ENCODE assay signal across 10 mouse cellular contexts in the genomic region with DNA sequence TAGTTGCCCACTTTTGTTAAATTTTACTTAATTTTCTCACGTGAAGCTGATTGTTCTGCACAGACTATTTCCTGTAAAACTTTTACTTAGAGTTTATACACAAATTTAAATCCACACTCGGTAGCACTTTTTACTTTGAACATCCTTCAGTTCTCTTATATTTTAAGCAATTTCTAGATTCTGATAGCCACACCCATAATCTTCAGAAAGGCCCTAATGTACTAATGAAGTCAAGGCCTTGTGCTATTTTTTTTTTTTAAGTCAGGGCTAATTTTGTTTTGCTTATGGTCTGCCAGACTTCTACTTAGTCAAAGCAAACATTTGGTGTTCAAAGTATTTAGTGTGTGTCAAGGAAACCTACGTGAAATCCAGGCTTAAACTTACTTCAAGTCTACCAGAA. TPM values are rescaled to one million over a fixed set of nuclear protein-coding genes. Genes with fewer than 3 reads are reported as not detected.
DNase-seq lines count a peak whose midpoint lies in the region; ATAC-seq and TF ChIP-seq lines count a peak whose summit lies in the region.
"Had no signal": no experiment of that assay in that cellular context is flagged by ENCODE, and none has a peak within 500 bp of the region (broad histone marks: within the 10 kb centered on the region; RNA-seq: fewer than 3 reads in every experiment).

No protein-coding gene starts in this region.

- H3K27ac ChIP-seq in heart, embryonic 13.5 days (replicated peaks) = peak overlapping the region; percentile 96
- H3K27ac ChIP-seq in heart, embryonic 12.5 days (ENCODE audit: poor library complexity, severe bottlenecking) = no peak overlapping the region
- peak overlapping the region; percentile 97 for H3K27ac ChIP-seq in lung, embryonic 14.5 days (ENCODE audit: low read depth)
- peak overlapping the region; percentile 95; the same call in 1 of the 2 replicates for H3K27ac ChIP-seq in embryonic facial prominence, embryonic 13.5 days
- peak overlapping the region; percentile 45; the same call in 1 of the 2 replicates for H3K27ac ChIP-seq in midbrain, embryonic 14.5 days (replicated peaks; ENCODE audit: low read depth, low read length)

- H3K4me1 ChIP-seq in heart, embryonic 13.5 days = peaks cover 16% of the 10 kb centered on the region; the same call in 1 of the 2 replicates
- H3K4me1 ChIP-seq in heart, embryonic 12.5 days (replicated peaks) = no peaks in the 10 kb centered on the region
- no peaks in the 10 kb centered on the region for H3K4me1 ChIP-seq in lung, embryonic 14.5 days (ENCODE audit: insufficient read depth)
- H3K4me1 ChIP-seq in embryonic facial prominence, embryonic 13.5 days = peaks cover 10% of the 10 kb centered on the region; the same call in 1 of the 2 replicates
- H3K4me1 ChIP-seq in midbrain, embryonic 14.5 days (ENCODE audit: control insufficient read depth, insufficient read depth, low read length) = no peaks in the 10 kb centered on the region

- DNase-seq in lung, embryonic 14.5 days = no peak
- no peak for DNase-seq in lung, postnatal 10 days
- DNase-seq in midbrain, embryonic 14.5 days = no peak
- DNase-seq in gastrocnemius, postnatal 4 days (ENCODE audit: low spot score in 2 of 2) = no peak
- no peak for DNase-seq in cerebellum, adult 18-20 months
- DNase-seq: cerebellum, adult 8-10 months; liver, embryonic 13.5 days had no signal

- no peaks in the 10 kb centered on the region for H3K9me3 ChIP-seq in heart, embryonic 13.5 days
- no peaks in the 10 kb centered on the region for H3K9me3 ChIP-seq in heart, embryonic 12.5 days (replicated peaks)
- no peaks in the 10 kb centered on the region for H3K9me3 ChIP-seq in lung, embryonic 14.5 days (ENCODE audit: low read depth, low read length)
- no peaks in the 10 kb centered on the region for H3K9me3 ChIP-seq in embryonic facial prominence, embryonic 13.5 days
- H3K9me3 ChIP-seq in midbrain, embryonic 14.5 days (ENCODE audit: control insufficient read depth, low read length) = no peaks in the 10 kb centered on the region
- H3K9me3 ChIP-seq: liver, embryonic 13.5 days had no signal

- H3K4me3 ChIP-seq in heart, embryonic 13.5 days = no peak overlapping the region
- no peak overlapping the region for H3K4me3 ChIP-seq in heart, embryonic 12.5 days
- no peak overlapping the region for H3K4me3 ChIP-seq in lung, embryonic 14.5 days (ENCODE audit: low read depth, low read length)
- no peak overlapping the region for H3K4me3 ChIP-seq in embryonic facial prominence, embryonic 13.5 days
- H3K4me3 ChIP-seq in midbrain, embryonic 14.5 days (replicated peaks; ENCODE audit: low read depth, low read length) = no peak overlapping the region

- ATAC-seq in heart, embryonic 13.5 days (ENCODE audit: extremely low read depth, insufficient number of reproducible peaks, low FRiP score, low TSS enrichment) = no peak
- no peak for ATAC-seq in heart, embryonic 12.5 days (ENCODE audit: insufficient number of reproducible peaks, low FRiP score)
- ATAC-seq in lung, embryonic 14.5 days (ENCODE audit: insufficient read depth) = no peak
- ATAC-seq in embryonic facial prominence, embryonic 13.5 days (ENCODE audit: insufficient number of reproducible peaks, insufficient read depth, low FRiP score, low TSS enrichment, low read depth) = no peak
- no peak for ATAC-seq in midbrain, embryonic 14.5 days (ENCODE audit: low FRiP score, low TSS enrichment)

- H3K9ac ChIP-seq in heart, embryonic 13.5 days = no peak overlapping the region
- H3K9ac ChIP-seq in heart, embryonic 12.5 days = no peak overlapping the region
- H3K9ac ChIP-seq in lung, embryonic 14.5 days = no peak overlapping the region
- no peak overlapping the region for H3K9ac ChIP-seq in embryonic facial prominence, embryonic 13.5 days
- H3K9ac ChIP-seq in midbrain, embryonic 14.5 days (replicated peaks; ENCODE audit: low read length) = no peak overlapping the region

- 0 out of 2 replicates have a peak overlapping the region, but pooled peaks have one; percentile 68 for H3K4me2 ChIP-seq in heart, embryonic 13.5 days
- no peak overlapping the region for H3K4me2 ChIP-seq in heart, embryonic 12.5 days
- peak overlapping the region; percentile 59; the same call in 1 of the 2 replicates for H3K4me2 ChIP-seq in lung, embryonic 14.5 days
- H3K4me2 ChIP-seq in embryonic facial prominence, embryonic 13.5 days = no peak overlapping the region
- H3K4me2 ChIP-seq in midbrain, embryonic 14.5 days (ENCODE audit: low read length) = peak overlapping the region; percentile 60; the same call in 1 of the 2 replicates

- no peak for TF ChIP-seq CTCF in lung, embryonic 14.5 days (IDR thresholded peaks at IDR 0.05; ENCODE audit: low read depth)

- 65% methylated on average over 3 of the region's 3 CpGs for WGBS in heart, embryonic 13.5 days
- WGBS in heart, embryonic 12.5 days = 76% methylated on average over 3 of the region's 3 CpGs
- WGBS in lung, embryonic 14.5 days = 44% methylated on average over 3 of the region's 3 CpGs
- 52% methylated on average over 3 of the region's 3 CpGs for WGBS in embryonic facial prominence, embryonic 13.5 days
- 57% methylated on average over 3 of the region's 3 CpGs for WGBS in midbrain, embryonic 14.5 days

- no peaks in the 10 kb centered on the region for H3K27me3 ChIP-seq in heart, embryonic 13.5 days (replicated peaks)
- no peaks in the 10 kb centered on the region for H3K27me3 ChIP-seq in heart, embryonic 12.5 days (replicated peaks)
- H3K27me3 ChIP-seq in lung, embryonic 14.5 days (ENCODE audit: insufficient read depth, low read length) = no peaks in the 10 kb centered on the region
- H3K27me3 ChIP-seq in embryonic facial prominence, embryonic 13.5 days = no peaks in the 10 kb centered on the region
- H3K27me3 ChIP-seq in midbrain, embryonic 14.5 days (ENCODE audit: control insufficient read depth, insufficient read depth, low read length) = no peaks in the 10 kb centered on the region
- H3K27me3 ChIP-seq: liver, embryonic 13.5 days had no signal

- no peaks in the 10 kb centered on the region for H3K36me3 ChIP-seq in heart, embryonic 13.5 days
- no peaks in the 10 kb centered on the region for H3K36me3 ChIP-seq in heart, embryonic 12.5 days
- H3K36me3 ChIP-seq in lung, embryonic 14.5 days (ENCODE audit: insufficient read depth) = no peaks in the 10 kb centered on the region
- H3K36me3 ChIP-seq in embryonic facial prominence, embryonic 13.5 days = no peaks in the 10 kb centered on the region
- no peaks in the 10 kb centered on the region for H3K36me3 ChIP-seq in midbrain, embryonic 14.5 days (ENCODE audit: control insufficient read depth, insufficient read depth, low read length)
- H3K36me3 ChIP-seq: liver, embryonic 13.5 days had no signal

RNA-seq across cellular contexts. Expression of a gene that starts 1.7 kb away (rescaled TPM):
- polyA plus RNA-seq in heart, embryonic 13.5 days (2015; fragmentation: Nextera tagmentation; extraction: Ambion mirVana) = 30.9 and 33.5 TPM in 2 replicates
- 38.1 and 40.1 TPM in 2 replicates for polyA plus RNA-seq in heart, embryonic 12.5 days (2016; fragmentation: Nextera tagmentation; extraction: Ambion mirVana)
- 17.6 and 20.2 TPM in 2 replicates for polyA plus RNA-seq in lung, embryonic 14.5 days (2014; fragmentation: Nextera tagmentation; extraction: Ambion mirVana)
- 20.2 and 20.7 TPM in 2 replicates for polyA plus RNA-seq in embryonic facial prominence, embryonic 13.5 days (2015; fragmentation: Nextera tagmentation; extraction: Ambion mirVana)
- 63.2 and 80.6 TPM in 2 replicates for polyA plus RNA-seq in midbrain, embryonic 14.5 days (2014; fragmentation: Nextera tagmentation; extraction: Ambion mirVana)
- 100 to 1,000 TPM in 1 of 2 experiments, 10 to 100 TPM in 1; 93.9 to 114 TPM for total RNA-seq in gastrocnemius, postnatal 4 days (2021)

Comparison
In these comparisons a context has a peak if more than half of its experiments do, and no peak if none do; other contexts are left out.
1. H3K4me2 ChIP-seq: peak in heart, embryonic 13.5 days (single experiment), lung, embryonic 14.5 days (single experiment) and midbrain, embryonic 14.5 days (single experiment); none in heart, embryonic 12.5 days (single experiment) and embryonic facial prominence, embryonic 13.5 days (single experiment).